Mouse (Mus musculus) neural tube, embryonic 11.5 days (tissue): ENCODE results near the gene Timm22. TPM values are rescaled to one million over a fixed set of nuclear protein-coding genes. Genes with fewer than 3 reads are reported as not detected.

Source experiments
- ATAC-seq: fragments of 200-750 bp; cut with Nextera tagmentation; 2 replicates; pipeline ENCODE4 v1.8.0; 2017; ENCODE audit warnings: moderate number of reproducible peaks, mild to moderate bottlenecking, moderate TSS enrichment, moderate library complexity; ENCODE audit not compliant: insufficient read depth, low FRiP score, low TSS enrichment
- DNase-seq: peaks from one replicate; pipeline ENCODE4 v3.0.0-alpha.2; 2015; ENCODE audit warnings: low spot score
- H3K27ac ChIP-seq: fragments of 300-500 bp; sonication (generic); 2 replicates; pipeline ENCODE4 v1.5.1; 2014; ENCODE audit warnings: low read depth, mild to moderate bottlenecking, low read length
- H3K27me3 ChIP-seq: fragments of 300-500 bp; sonication (generic); 2 replicates; pipeline ENCODE4 v1.6.1; 2014; ENCODE audit warnings: mild to moderate bottlenecking, low read length, mixed read lengths; ENCODE audit not compliant: control insufficient read depth, insufficient read depth
- H3K36me3 ChIP-seq: fragments of 300-500 bp; sonication (generic); 2 replicates; pipeline ENCODE4 v1.6.1; 2014; ENCODE audit warnings: mild to moderate bottlenecking, low read length, moderate library complexity, mixed read lengths; ENCODE audit not compliant: control insufficient read depth, insufficient read depth
- H3K4me1 ChIP-seq: fragments of 300-500 bp; sonication (generic); 2 replicates; pipeline ENCODE4 v1.6.1; 2014; ENCODE audit warnings: low read length, mixed read lengths; ENCODE audit not compliant: control insufficient read depth, insufficient read depth
- H3K4me2 ChIP-seq: fragments of 300-500 bp; sonication (generic); 2 replicates; pipeline ENCODE4 v1.6.1; 2014; ENCODE audit warnings: low read depth, mild to moderate bottlenecking, moderate library complexity
- H3K4me3 ChIP-seq: fragments of 300-500 bp; sonication (generic); 2 replicates; pipeline ENCODE4 v1.5.1; 2014; ENCODE audit warnings: low read depth, low read length
- H3K9ac ChIP-seq: fragments of 300-500 bp; sonication (generic); 2 replicates; pipeline ENCODE4 v1.6.1; 2014; ENCODE audit warnings: mild to moderate bottlenecking, low read length
- H3K9me3 ChIP-seq: fragments of 300-500 bp; sonication (generic); 2 replicates; pipeline ENCODE4 v1.6.1; 2016; ENCODE audit warnings: low read length; ENCODE audit not compliant: control insufficient read depth
- WGBS: fragments of 180-500 bp; shearing (Covaris S2); extraction: QIAGEN DNeasy Blood & Tissue Kit; methylation state at CpG from one replicate; pipeline ENCODE4 v1.1.7; 2014; 5-methylcytosine and 5-hydroxymethylcytosine counted together
- polyA plus RNA-seq: library from polyadenylated mRNA; unstranded; fragments of >200 nt; fragmentation: Nextera tagmentation; extraction: Ambion mirVana; gene quantifications from 2 replicates; pipeline ENCODE4 v1.2.1, GENCODE M21; 2014

The Timm22 gene
- polyA plus RNA-seq, 1 experiment from 2014 or later: 124 TPM

GRCm38 (mm10) chr11:76382711-76383324 lies 23.9 kb upstream of the Timm22 start:
- Histone ChIP-seq H3K9ac (no peak overlapping the region), H3K27ac (peak overlapping the region; percentile 68; the same call in 1 of the 2 replicates), H3K4me1 (peaks cover 35% of the 10 kb centered on the region), H3K4me3 (no peak overlapping the region), H3K27me3 (no peaks in the 10 kb centered on the region), H3K36me3 (no peaks in the 10 kb centered on the region), H3K9me3 (no peaks in the 10 kb centered on the region), H3K4me2 (0 out of 2 replicates have a peak overlapping the region, but pooled peaks have one; percentile 15)
- DNase-seq (peak; percentile 31), ATAC-seq (no peak)
- WGBS: 30% methylated on average over 13 of the region's 13 CpGs

- Histone ChIP-seq H3K9me3 (no peaks in the 10 kb centered on the region), H3K9ac (no peak overlapping the region), H3K4me1 (peaks cover 40% of the 10 kb centered on the region), H3K36me3 (no peaks in the 10 kb centered on the region), H3K4me3 (no peak overlapping the region), H3K27me3 (no peaks in the 10 kb centered on the region), H3K27ac (no peak overlapping the region), H3K4me2 (no peak overlapping the region)
- ATAC-seq (no peak), DNase-seq (no peak)
- 93% methylated on average over 5 of the region's 5 CpGs for WGBS
These were observed 22.4 kb upstream of the Timm22 start for GRCm38 (mm10) chr11:76384307-76384706.

- H3K4me3 ChIP-seq: no peak overlapping the region
- H3K4me1 ChIP-seq: peaks cover 35% of the 10 kb centered on the region
- no peaks in the 10 kb centered on the region for H3K27me3 ChIP-seq
- DNase-seq (no peak), ATAC-seq (no peak)
- no peak overlapping the region for H3K4me2 ChIP-seq
- H3K27ac ChIP-seq: peak overlapping the region; percentile 47
- H3K9me3 ChIP-seq: no peaks in the 10 kb centered on the region
- 66% methylated on average over 4 of the region's 4 CpGs for WGBS
- no peak overlapping the region for H3K9ac ChIP-seq
- H3K36me3 ChIP-seq: no peaks in the 10 kb centered on the region
These were observed 21.7 kb upstream of the Timm22 start for GRCm38 (mm10) chr11:76385017-76385416.

GRCm38 (mm10) chr11:76385746-76386145 lies 21.0 kb upstream of the Timm22 start:
- no peak overlapping the region for H3K9ac ChIP-seq
- H3K36me3 ChIP-seq: no peaks in the 10 kb centered on the region
- H3K4me2 ChIP-seq: no peak overlapping the region
- ATAC-seq (no peak), DNase-seq (peak; percentile 31)
- H3K4me1 ChIP-seq: peaks cover 29% of the 10 kb centered on the region
- H3K27me3 ChIP-seq: no peaks in the 10 kb centered on the region
- no peaks in the 10 kb centered on the region for H3K9me3 ChIP-seq
- H3K27ac ChIP-seq: peak overlapping the region; percentile 47; the same call in 1 of the 2 replicates
- H3K4me3 ChIP-seq: no peak overlapping the region
- WGBS: 23% methylated on average over 3 of the region's 3 CpGs

GRCm38 (mm10) chr11:76387097-76387496 lies 19.7 kb upstream of the Timm22 start:
- DNase-seq (no peak), ATAC-seq (no peak)
- Histone ChIP-seq H3K9ac (no peak overlapping the region), H3K27ac (no peak overlapping the region), H3K4me3 (no peak overlapping the region), H3K27me3 (no peaks in the 10 kb centered on the region), H3K9me3 (peaks cover 4% of the 10 kb centered on the region; the same call in 1 of the 2 replicates), H3K4me2 (no peak overlapping the region), H3K4me1 (peaks cover 24% of the 10 kb centered on the region), H3K36me3 (peaks cover 4% of the 10 kb centered on the region; the same call in 1 of the 2 replicates)
- 96% methylated on average over 1 of the region's 1 CpGs for WGBS

- Histone ChIP-seq H3K36me3 (peaks cover 4% of the 10 kb centered on the region; the same call in 1 of the 2 replicates), H3K4me3 (no peak overlapping the region), H3K27me3 (no peaks in the 10 kb centered on the region), H3K27ac (no peak overlapping the region), H3K4me1 (peaks cover 17% of the 10 kb centered on the region), H3K9ac (no peak overlapping the region), H3K9me3 (peaks cover 4% of the 10 kb centered on the region; the same call in 1 of the 2 replicates), H3K4me2 (no peak overlapping the region)
- 38% methylated on average over 7 of the region's 7 CpGs for WGBS
- no peak for DNase-seq
- ATAC-seq: no peak
These were observed 18.0 kb upstream of the Timm22 start for GRCm38 (mm10) chr11:76388711-76389110.

GRCm38 (mm10) chr11:76392532-76392931 lies 14.2 kb upstream of the Timm22 start:
- Histone ChIP-seq H3K27me3 (no peaks in the 10 kb centered on the region), H3K4me1 (peaks cover 12% of the 10 kb centered on the region), H3K4me3 (no peak overlapping the region), H3K9ac (no peak overlapping the region), H3K4me2 (no peak overlapping the region), H3K9me3 (peaks cover 4% of the 10 kb centered on the region; the same call in 1 of the 2 replicates), H3K36me3 (peaks cover 4% of the 10 kb centered on the region; the same call in 1 of the 2 replicates), H3K27ac (no peak overlapping the region)
- 96% methylated on average over 7 of the region's 7 CpGs for WGBS
- DNase-seq (no peak), ATAC-seq (no peak)

- H3K4me1 ChIP-seq: peaks cover 12% of the 10 kb centered on the region
- WGBS: 96% methylated on average over 11 of the region's 11 CpGs
These were observed 13.8 kb upstream of the Timm22 start for GRCm38 (mm10) chr11:76392996-76393395.

More at GRCm38 (mm10) chr11:76392996-76393395, 13.8 kb upstream of the Timm22 start:
- H3K27ac ChIP-seq: no peak overlapping the region
- H3K9ac ChIP-seq: no peak overlapping the region
- H3K27me3 ChIP-seq: no peaks in the 10 kb centered on the region
- no peak for DNase-seq
- H3K9me3 ChIP-seq: peaks cover 4% of the 10 kb centered on the region; the same call in 1 of the 2 replicates
- no peak overlapping the region for H3K4me3 ChIP-seq
- no peak for ATAC-seq
- H3K4me2 ChIP-seq: no peak overlapping the region
- peaks cover 4% of the 10 kb centered on the region; the same call in 1 of the 2 replicates for H3K36me3 ChIP-seq
